Mouse (Mus musculus): ENCODE results near the gene Mylip. TPM values are rescaled to one million over a fixed set of nuclear protein-coding genes. Genes with fewer than 3 reads are reported as not detected.

Gene Mylip
- polyA plus RNA-seq, 1 experiment = 10.6 TPM

GRCm38 (mm10) chr13:45416621-45417057 is 27.1 kb downstream of the Mylip start:
- WGBS = 36% methylated on average over 14 of the region's 14 CpGs
- TF ChIP-seq CTCF (IDR thresholded peaks at IDR 0.05; ENCODE audit: borderline replicate concordance, insufficient read depth, low read depth, low read length) = no peak
- TF ChIP-seq POLR2A (IDR thresholded peaks at IDR 0.05; ENCODE audit: borderline replicate concordance, insufficient read depth, low read length) = no peak
- Histone ChIP-seq H3K27me3 (ENCODE audit: control insufficient read depth, insufficient read depth, low read length) (no peaks in the 10 kb centered on the region), H3K4me3 (replicated peaks; ENCODE audit: insufficient read depth, low read depth, low read length) (no peak overlapping the region), H3K27ac (ENCODE audit: insufficient read depth, low read length) (no peak overlapping the region), H3K4me1 (ENCODE audit: control insufficient read depth, insufficient read depth, low read length) (no peaks in the 10 kb centered on the region)
- DNase-seq = no peak

DNA sequence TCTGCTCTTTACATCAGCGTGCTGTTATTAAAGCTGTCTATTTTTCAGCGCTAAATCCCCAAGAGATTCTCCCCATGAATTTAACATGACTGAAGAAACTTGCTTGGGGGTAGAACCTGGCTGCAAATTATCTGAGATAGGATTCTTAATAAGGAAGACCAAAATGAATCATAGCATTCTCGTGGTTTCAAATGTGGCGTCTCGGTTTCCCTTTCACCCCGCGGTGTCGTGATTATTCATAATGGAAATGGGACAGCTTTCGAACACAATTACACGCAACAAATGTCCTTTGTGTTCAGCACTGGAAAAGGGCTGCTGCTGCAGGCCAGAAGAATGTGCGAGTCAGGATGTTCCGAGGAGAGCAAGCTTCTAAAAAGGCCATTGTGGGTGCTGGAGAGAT is 29.4 kb downstream of the Mylip start:
- no peak overlapping the region for H3K27ac ChIP-seq (ENCODE audit: insufficient read depth, low read length)
- no peak for TF ChIP-seq CTCF (IDR thresholded peaks at IDR 0.05; ENCODE audit: borderline replicate concordance, insufficient read depth, low read depth, low read length)
- TF ChIP-seq POLR2A (IDR thresholded peaks at IDR 0.05; ENCODE audit: borderline replicate concordance, insufficient read depth, low read length) = no peak
- 69% methylated on average over 12 of the region's 12 CpGs for WGBS
- no peak overlapping the region for H3K4me3 ChIP-seq (replicated peaks; ENCODE audit: insufficient read depth, low read depth, low read length)
- peaks cover 3% of the 10 kb centered on the region; the same call in 1 of the 2 replicates for H3K4me1 ChIP-seq (ENCODE audit: control insufficient read depth, insufficient read depth, low read length)
- no peak for DNase-seq
- H3K27me3 ChIP-seq (ENCODE audit: control insufficient read depth, insufficient read depth, low read length) = no peaks in the 10 kb centered on the region

GRCm38 (mm10) chr13:45422251-45422650 is 32.7 kb downstream of the Mylip start:
- TF ChIP-seq CTCF (IDR thresholded peaks at IDR 0.05; ENCODE audit: borderline replicate concordance, insufficient read depth, low read depth, low read length) (no peak), POLR2A (IDR thresholded peaks at IDR 0.05; ENCODE audit: borderline replicate concordance, insufficient read depth, low read length) (no peak)
- 21% methylated on average over 13 of the region's 13 CpGs for WGBS
- H3K27me3 ChIP-seq (ENCODE audit: control insufficient read depth, insufficient read depth, low read length) = no peaks in the 10 kb centered on the region
- peak; percentile 32 to 50 for DNase-seq
- H3K4me3 ChIP-seq (replicated peaks; ENCODE audit: insufficient read depth, low read depth, low read length) = no peak overlapping the region
- no peak overlapping the region for H3K27ac ChIP-seq (ENCODE audit: insufficient read depth, low read length)
- H3K4me1 ChIP-seq (ENCODE audit: control insufficient read depth, insufficient read depth, low read length) = peaks cover 3% of the 10 kb centered on the region; the same call in 1 of the 2 replicates

GRCm38 (mm10) chr13:45422709-45423108 is 33.2 kb downstream of the Mylip start:
- H3K27ac ChIP-seq (ENCODE audit: insufficient read depth, low read length) = no peak overlapping the region
- no peaks in the 10 kb centered on the region for H3K27me3 ChIP-seq (ENCODE audit: control insufficient read depth, insufficient read depth, low read length)
- H3K4me3 ChIP-seq (replicated peaks; ENCODE audit: insufficient read depth, low read depth, low read length) = no peak overlapping the region
- DNase-seq = no peak
- TF ChIP-seq CTCF (IDR thresholded peaks at IDR 0.05; ENCODE audit: borderline replicate concordance, insufficient read depth, low read depth, low read length) (no peak), POLR2A (IDR thresholded peaks at IDR 0.05; ENCODE audit: borderline replicate concordance, insufficient read depth, low read length) (no peak)
- peaks cover 3% of the 10 kb centered on the region; the same call in 1 of the 2 replicates for H3K4me1 ChIP-seq (ENCODE audit: control insufficient read depth, insufficient read depth, low read length)
- WGBS = 64% methylated on average over 5 of the region's 5 CpGs

DNA sequence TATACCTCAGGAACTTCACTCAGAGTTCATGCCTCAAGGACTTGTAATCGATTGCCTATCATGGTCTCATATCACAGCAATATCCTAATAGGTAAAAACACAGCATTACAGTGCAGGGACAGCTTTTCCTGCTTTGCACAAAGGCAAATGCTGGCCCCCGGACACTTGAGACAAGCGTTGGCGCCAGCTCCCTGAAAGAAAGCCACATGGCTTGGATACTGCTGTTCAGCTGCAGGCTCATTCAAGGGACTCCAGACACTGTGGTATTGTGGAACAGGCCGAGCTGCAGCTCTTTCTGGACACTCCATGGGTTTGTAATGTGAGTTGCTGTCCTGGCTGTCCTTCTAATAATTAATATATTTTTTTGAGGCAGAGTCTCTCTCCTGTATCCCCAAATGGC is 34.4 kb downstream of the Mylip start:
- no peak for TF ChIP-seq CTCF (IDR thresholded peaks at IDR 0.05; ENCODE audit: borderline replicate concordance, insufficient read depth, low read depth, low read length)
- TF ChIP-seq POLR2A (IDR thresholded peaks at IDR 0.05; ENCODE audit: borderline replicate concordance, insufficient read depth, low read length) = no peak
- DNase-seq = peak in 1 of 2 experiments; percentile 26
- Histone ChIP-seq H3K27ac (ENCODE audit: insufficient read depth, low read length) (no peak overlapping the region), H3K27me3 (ENCODE audit: control insufficient read depth, insufficient read depth, low read length) (no peaks in the 10 kb centered on the region), H3K4me1 (ENCODE audit: control insufficient read depth, insufficient read depth, low read length) (peaks cover 3% of the 10 kb centered on the region; the same call in 1 of the 2 replicates), H3K4me3 (replicated peaks; ENCODE audit: insufficient read depth, low read depth, low read length) (no peak overlapping the region)
- 76% methylated on average over 5 of the region's 5 CpGs for WGBS

DNA sequence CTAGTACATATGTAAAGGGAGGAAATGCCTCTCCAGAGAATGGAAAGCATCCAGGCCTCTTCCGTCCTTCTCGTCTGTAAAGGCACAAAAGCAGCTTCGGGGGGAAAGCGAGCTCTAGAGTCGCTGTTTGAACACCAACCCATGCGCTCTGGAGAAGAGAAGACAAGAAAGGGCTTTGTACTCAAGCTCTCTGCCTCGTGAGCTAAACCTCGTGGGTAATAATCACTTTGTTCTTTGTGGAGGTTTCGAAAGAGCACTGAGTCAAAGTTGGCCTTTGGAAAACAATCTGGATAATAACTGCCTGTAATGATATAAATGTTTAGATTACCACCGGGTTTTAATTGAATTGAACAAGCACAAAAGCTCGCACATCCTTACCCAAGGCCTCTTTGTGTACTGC is 39.7 kb downstream of the Mylip start:
- DNase-seq = no peak
- Histone ChIP-seq H3K4me3 (replicated peaks; ENCODE audit: insufficient read depth, low read depth, low read length) (no peak overlapping the region), H3K4me1 (ENCODE audit: control insufficient read depth, insufficient read depth, low read length) (no peaks in the 10 kb centered on the region), H3K27me3 (ENCODE audit: control insufficient read depth, insufficient read depth, low read length) (no peaks in the 10 kb centered on the region), H3K27ac (ENCODE audit: insufficient read depth, low read length) (no peak overlapping the region)
- TF ChIP-seq POLR2A (IDR thresholded peaks at IDR 0.05; ENCODE audit: borderline replicate concordance, insufficient read depth, low read length) = no peak
- TF ChIP-seq CTCF (IDR thresholded peaks at IDR 0.05; ENCODE audit: borderline replicate concordance, insufficient read depth, low read depth, low read length) = no peak
- 67% methylated on average over 11 of the region's 11 CpGs for WGBS

DNA sequence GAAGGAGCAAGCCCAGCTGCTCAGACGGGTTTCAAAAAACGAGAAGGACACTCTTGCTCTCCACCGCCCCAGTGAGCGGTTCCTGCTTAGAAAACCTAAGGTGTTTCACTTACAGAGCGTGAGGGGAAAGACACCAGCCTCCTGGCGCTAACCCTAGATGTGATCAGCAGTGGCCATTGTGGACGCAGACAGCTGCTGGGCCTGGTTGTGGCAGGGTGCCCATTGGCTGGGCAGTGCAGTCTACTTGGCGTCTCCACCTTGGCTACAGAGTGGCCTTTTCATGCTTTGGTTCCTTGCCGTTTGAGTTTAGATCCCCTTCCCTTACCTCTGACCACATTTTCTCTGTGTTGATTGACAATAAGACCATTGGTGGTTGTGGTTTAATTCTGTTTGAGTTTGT is 47.6 kb downstream of the Mylip start:
- H3K27me3 ChIP-seq (ENCODE audit: control insufficient read depth, insufficient read depth, low read length) = peaks cover 1% of the 10 kb centered on the region; the same call in 1 of the 2 replicates
- WGBS = 35% methylated on average over 9 of the region's 9 CpGs
- H3K4me3 ChIP-seq (replicated peaks; ENCODE audit: insufficient read depth, low read depth, low read length) = no peak overlapping the region
- H3K27ac ChIP-seq (ENCODE audit: insufficient read depth, low read length) = no peak overlapping the region
- H3K4me1 ChIP-seq (ENCODE audit: control insufficient read depth, insufficient read depth, low read length) = no peaks in the 10 kb centered on the region; the same call in 1 of the 2 replicates
- no peak for TF ChIP-seq POLR2A (IDR thresholded peaks at IDR 0.05; ENCODE audit: borderline replicate concordance, insufficient read depth, low read length)
- no peak for TF ChIP-seq CTCF (IDR thresholded peaks at IDR 0.05; ENCODE audit: borderline replicate concordance, insufficient read depth, low read depth, low read length)
- DNase-seq = no peak

- no peak for DNase-seq
- H3K27ac ChIP-seq (ENCODE audit: insufficient read depth, low read length) = no peak overlapping the region
- no peaks in the 10 kb centered on the region; the same call in 1 of the 2 replicates for H3K4me1 ChIP-seq (ENCODE audit: control insufficient read depth, insufficient read depth, low read length)
- H3K4me3 ChIP-seq (replicated peaks; ENCODE audit: insufficient read depth, low read depth, low read length) = no peak overlapping the region
- WGBS = 95% methylated on average over 6 of the region's 6 CpGs
- no peak for TF ChIP-seq POLR2A (IDR thresholded peaks at IDR 0.05; ENCODE audit: borderline replicate concordance, insufficient read depth, low read length)
- peaks cover 1% of the 10 kb centered on the region; the same call in 1 of the 2 replicates for H3K27me3 ChIP-seq (ENCODE audit: control insufficient read depth, insufficient read depth, low read length)
Measured at GRCm38 (mm10) chr13:45438853-45439252, 49.3 kb downstream of the Mylip start.
